Mouse (Mus musculus): ENCODE measurements around the gene Trmt112. TPM values are rescaled to one million over a fixed set of nuclear protein-coding genes. Genes with fewer than 3 reads are reported as not detected.
"Not testable (repeated sequence)": the region's sequence is repeated elsewhere in the genome, so short reads cannot be mapped to it uniquely, and the experiment has no call there.

Gene Trmt112
- polyA plus RNA-seq, 1 experiment from 2014 or later: 103 TPM

- H3K9me3 ChIP-seq (replicated peaks): no peaks in the 10 kb centered on the region
- no peak overlapping the region for H3K27ac ChIP-seq
- no peak overlapping the region for H3K4me3 ChIP-seq (replicated peaks)
- ATAC-seq (ENCODE audit: low read depth) (no peak), DNase-seq (no peak)
- no peaks in the 10 kb centered on the region for H3K4me1 ChIP-seq (replicated peaks)
- no peaks in the 10 kb centered on the region for H3K36me3 ChIP-seq
- H3K4me2 ChIP-seq: no peak overlapping the region
- no peak overlapping the region for H3K9ac ChIP-seq
- no peaks in the 10 kb centered on the region for H3K27me3 ChIP-seq
- 40% methylated on average over 4 of the region's 4 CpGs for WGBS (ENCODE audit: insufficient replicate concordance)
Measured at GRCm38 (mm10) chr19:6892512-6892911, 17.0 kb upstream of the Trmt112 start.

GRCm38 (mm10) chr19:6893731-6894451 lies 15.6 kb upstream of the Trmt112 start:
- Histone ChIP-seq H3K4me3 (replicated peaks) (no peak overlapping the region), H3K4me2 (no peak overlapping the region), H3K9ac (no peak overlapping the region), H3K4me1 (replicated peaks) (no peaks in the 10 kb centered on the region), H3K27ac (no peak overlapping the region), H3K36me3 (no peaks in the 10 kb centered on the region), H3K27me3 (no peaks in the 10 kb centered on the region), H3K9me3 (replicated peaks) (no peaks in the 10 kb centered on the region)
- no peak for DNase-seq
- ATAC-seq (ENCODE audit: low read depth): no peak
- 78% methylated on average over 14 of the region's 14 CpGs for WGBS (ENCODE audit: insufficient replicate concordance)

- not testable (repeated sequence) for H3K36me3 ChIP-seq; H3K9ac ChIP-seq; DNase-seq; H3K4me3 ChIP-seq (replicated peaks); H3K27ac ChIP-seq; H3K9me3 ChIP-seq (replicated peaks); H3K27me3 ChIP-seq; H3K4me1 ChIP-seq (replicated peaks); H3K4me2 ChIP-seq; ATAC-seq (ENCODE audit: low read depth)
- 64% methylated on average over 18 of the region's 18 CpGs for WGBS (ENCODE audit: insufficient replicate concordance)
Measured at GRCm38 (mm10) chr19:6895608-6896305, 13.7 kb upstream of the Trmt112 start.

GRCm38 (mm10) chr19:6899641-6900040 lies 9.9 kb upstream of the Trmt112 start:
- Histone ChIP-seq H3K27ac (no peak overlapping the region), H3K36me3 (no peaks in the 10 kb centered on the region), H3K4me3 (replicated peaks) (no peak overlapping the region), H3K4me1 (replicated peaks) (no peaks in the 10 kb centered on the region), H3K9me3 (replicated peaks) (no peaks in the 10 kb centered on the region), H3K4me2 (no peak overlapping the region), H3K27me3 (no peaks in the 10 kb centered on the region), H3K9ac (no peak overlapping the region)
- ATAC-seq (ENCODE audit: low read depth) (no peak), DNase-seq (no peak)
- 70% methylated on average over 4 of the region's 4 CpGs for WGBS (ENCODE audit: insufficient replicate concordance)

GRCm38 (mm10) chr19:6903031-6903430 lies 6.5 kb upstream of the Trmt112 start:
- no peak overlapping the region for H3K4me2 ChIP-seq
- H3K27me3 ChIP-seq: no peaks in the 10 kb centered on the region
- peaks cover 22% of the 10 kb centered on the region for H3K36me3 ChIP-seq
- H3K4me3 ChIP-seq (replicated peaks): no peak overlapping the region
- 83% methylated on average over 1 of the region's 1 CpGs for WGBS (ENCODE audit: insufficient replicate concordance)
- ATAC-seq (ENCODE audit: low read depth) (no peak), DNase-seq (no peak)
- H3K4me1 ChIP-seq (replicated peaks): peaks cover 18% of the 10 kb centered on the region
- no peak overlapping the region for H3K27ac ChIP-seq
- H3K9me3 ChIP-seq (replicated peaks): no peaks in the 10 kb centered on the region
- H3K9ac ChIP-seq: no peak overlapping the region

- 56% methylated on average over 2 of the region's 2 CpGs for WGBS (ENCODE audit: insufficient replicate concordance)
- H3K4me3 ChIP-seq (replicated peaks): no peak overlapping the region
- no peak for DNase-seq
Measured at GRCm38 (mm10) chr19:6904846-6905245, 4.7 kb upstream of the Trmt112 start.

GRCm38 (mm10) chr19:6905498-6906159 lies 3.9 kb upstream of the Trmt112 start:
- Histone ChIP-seq H3K36me3 (peaks cover 22% of the 10 kb centered on the region), H3K4me1 (replicated peaks) (peaks cover 35% of the 10 kb centered on the region), H3K4me2 (no peak overlapping the region), H3K4me3 (replicated peaks) (no peak overlapping the region), H3K27me3 (no peaks in the 10 kb centered on the region), H3K9me3 (replicated peaks) (no peaks in the 10 kb centered on the region), H3K27ac (no peak overlapping the region), H3K9ac (no peak overlapping the region)
- ATAC-seq (ENCODE audit: low read depth) (no peak), DNase-seq (no peak)
- WGBS (ENCODE audit: insufficient replicate concordance): 78% methylated on average over 11 of the region's 11 CpGs

More at GRCm38 (mm10) chr19:6904846-6905245, 4.7 kb upstream of the Trmt112 start:
- Histone ChIP-seq H3K36me3 (peaks cover 22% of the 10 kb centered on the region), H3K9ac (no peak overlapping the region), H3K4me1 (replicated peaks) (peaks cover 32% of the 10 kb centered on the region), H3K9me3 (replicated peaks) (no peaks in the 10 kb centered on the region), H3K27me3 (no peaks in the 10 kb centered on the region), H3K27ac (no peak overlapping the region; the same call in 1 of the 2 replicates), H3K4me2 (no peak overlapping the region)
- no peak for ATAC-seq (ENCODE audit: low read depth)

- Histone ChIP-seq H3K9me3 (replicated peaks) (no peaks in the 10 kb centered on the region), H3K9ac (no peak overlapping the region), H3K27ac (no peak overlapping the region), H3K27me3 (no peaks in the 10 kb centered on the region), H3K36me3 (peaks cover 25% of the 10 kb centered on the region), H3K4me2 (no peak overlapping the region), H3K4me3 (replicated peaks) (no peak overlapping the region), H3K4me1 (replicated peaks) (peaks cover 39% of the 10 kb centered on the region)
- no peak for DNase-seq
- WGBS (ENCODE audit: insufficient replicate concordance): 74% methylated on average over 3 of the region's 3 CpGs
- ATAC-seq (ENCODE audit: low read depth): no peak
Measured at GRCm38 (mm10) chr19:6906199-6906598, 3.3 kb upstream of the Trmt112 start.

- no peak for DNase-seq
- Histone ChIP-seq H3K9ac (no peak overlapping the region), H3K4me1 (replicated peaks) (peaks cover 48% of the 10 kb centered on the region), H3K4me2 (0 out of 2 replicates have a peak overlapping the region, but pooled peaks have one; percentile 95), H3K36me3 (peaks cover 34% of the 10 kb centered on the region), H3K9me3 (replicated peaks) (no peaks in the 10 kb centered on the region), H3K27me3 (no peaks in the 10 kb centered on the region), H3K27ac (no peak overlapping the region), H3K4me3 (replicated peaks) (0 out of 2 replicates have a peak overlapping the region, but pooled peaks have one; percentile 77)
- WGBS (ENCODE audit: insufficient replicate concordance): 77% methylated on average over 8 of the region's 8 CpGs
- ATAC-seq (ENCODE audit: low read depth): no peak
Measured at GRCm38 (mm10) chr19:6907094-6907493, 2.4 kb upstream of the Trmt112 start.

GRCm38 (mm10) chr19:6907811-6908540 lies 1.5 kb upstream of the Trmt112 start:
- peak overlapping the region; percentile 94 for H3K27ac ChIP-seq
- peaks cover 42% of the 10 kb centered on the region for H3K36me3 ChIP-seq
- no peak for ATAC-seq (ENCODE audit: low read depth)
- WGBS (ENCODE audit: insufficient replicate concordance): 67% methylated on average over 7 of the region's 7 CpGs
- H3K9ac ChIP-seq: peak overlapping the region; percentile 84
- no peak for DNase-seq
- peaks cover 52% of the 10 kb centered on the region for H3K4me1 ChIP-seq (replicated peaks)
- no peaks in the 10 kb centered on the region for H3K27me3 ChIP-seq
- H3K4me2 ChIP-seq: peak overlapping the region; percentile 95
- H3K4me3 ChIP-seq (replicated peaks): peak overlapping the region; percentile 77
- H3K9me3 ChIP-seq (replicated peaks): no peaks in the 10 kb centered on the region

GRCm38 (mm10) chr19:6909021-6909420 lies 477 bp upstream of the Trmt112 start:
- Histone ChIP-seq H3K4me2 (peak overlapping the region; percentile 95), H3K4me1 (replicated peaks) (peaks cover 57% of the 10 kb centered on the region), H3K27ac (peak overlapping the region; percentile 94), H3K36me3 (peaks cover 53% of the 10 kb centered on the region), H3K9me3 (replicated peaks) (no peaks in the 10 kb centered on the region), H3K9ac (peak overlapping the region; percentile 84), H3K27me3 (no peaks in the 10 kb centered on the region), H3K4me3 (replicated peaks) (peak overlapping the region; percentile 77)
- no peak for DNase-seq
- WGBS (ENCODE audit: insufficient replicate concordance): 8% methylated on average over 11 of the region's 11 CpGs
- 0 out of 2 replicates have a peak, but pooled peaks have one; percentile 0 for ATAC-seq (ENCODE audit: low read depth)

Measured in liver, embryonic 13.5 days (tissue).